Mouse (Mus musculus): Measurements from ENCODE around the gene Ust. TPM values are rescaled to one million over a fixed set of nuclear protein-coding genes. Genes with fewer than 3 reads are reported as not detected.
A peak's percentile ranks its signal among the peaks of the same experiment; 100 is the strongest.

Gene Ust
- polyA plus RNA-seq, 1 experiment from 2014 or later = 8.5 TPM

DNA sequence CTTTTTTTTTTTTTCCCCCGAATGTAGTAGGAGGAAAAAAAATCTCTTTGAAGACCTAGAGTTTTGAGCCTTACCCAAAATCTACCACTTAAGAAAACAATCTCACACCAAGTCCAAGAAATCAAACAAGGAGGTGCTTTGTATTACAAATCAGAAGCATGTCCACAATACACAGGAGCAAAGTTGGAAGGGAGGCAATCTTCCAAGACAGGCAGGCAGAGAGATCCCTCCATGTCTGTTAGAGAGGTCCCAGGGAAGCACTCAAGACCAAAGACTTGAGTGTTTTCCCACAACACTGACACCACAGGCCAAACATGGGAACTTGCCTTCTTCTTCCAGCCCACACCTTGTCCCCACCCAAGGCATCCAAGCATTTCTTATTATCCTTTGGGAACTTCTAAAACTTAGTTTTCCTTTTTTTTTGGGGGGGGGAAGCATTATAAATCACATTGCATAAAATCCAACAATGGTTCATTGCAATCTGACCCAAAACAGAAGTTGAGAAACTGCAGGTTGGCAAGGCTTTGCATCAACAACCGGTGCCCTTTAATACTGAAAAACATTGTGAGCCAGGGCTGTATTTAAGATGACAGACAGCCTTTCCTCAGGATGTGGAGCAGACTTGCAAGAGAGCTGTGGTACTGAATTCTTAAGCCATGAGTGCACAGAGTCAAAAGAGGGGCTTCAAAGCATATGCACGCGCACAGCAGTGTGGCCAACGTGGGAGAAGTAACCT, 49.8 kb downstream of the Ust start:
- Histone ChIP-seq H3K4me1 (peaks cover 27% of the 10 kb centered on the region), H3K27me3 (no peaks in the 10 kb centered on the region), H3K4me2 (no peak overlapping the region), H3K9ac (no peak overlapping the region), H3K36me3 (no peaks in the 10 kb centered on the region), H3K4me3 (no peak overlapping the region), H3K9me3 (no peaks in the 10 kb centered on the region), H3K27ac (no peak overlapping the region)
- 71% methylated on average over 5 of the region's 5 CpGs for WGBS
- ATAC-seq (ENCODE audit: insufficient number of reproducible peaks, insufficient read depth, low FRiP score, low TSS enrichment, low read depth) = no peak

DNA sequence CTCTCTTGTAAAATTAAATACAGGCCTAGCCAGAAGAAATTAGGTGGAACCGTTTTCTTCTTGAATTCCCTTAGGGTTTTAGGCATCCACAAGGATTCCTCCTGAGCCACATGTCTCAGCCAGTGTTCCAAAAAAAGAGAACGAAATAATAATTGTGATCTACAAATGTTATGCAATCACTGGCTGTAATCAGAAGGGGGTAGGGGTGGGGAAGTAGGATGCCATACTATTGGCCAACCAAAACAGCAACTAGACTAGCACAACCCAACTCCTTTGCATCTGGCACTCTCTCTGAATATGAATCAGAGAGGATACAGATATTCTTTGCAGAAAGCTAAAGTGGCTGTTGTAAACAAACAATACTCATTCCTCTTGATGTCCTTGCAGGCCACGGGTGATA, 52.7 kb downstream of the Ust start:
- no peak overlapping the region for H3K4me2 ChIP-seq

DNA sequence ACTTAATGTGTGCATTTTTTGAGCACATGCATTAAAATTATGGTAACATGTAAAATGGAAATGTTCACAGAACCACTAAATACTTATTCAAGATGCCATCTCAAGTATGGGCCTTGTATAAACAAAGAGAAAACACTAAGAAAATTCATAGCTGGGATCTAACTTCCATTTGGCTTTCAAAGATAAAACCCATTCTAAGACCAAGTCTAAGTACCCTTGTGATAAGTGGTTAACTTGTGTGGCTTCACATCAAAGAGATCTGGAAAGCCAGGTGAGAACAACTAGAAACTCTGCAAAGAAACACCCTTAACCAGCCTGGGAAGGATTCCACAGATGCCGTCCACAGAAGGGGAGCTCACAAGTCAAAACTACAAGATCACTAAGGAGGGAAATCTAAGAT, 53.4 kb downstream of the Ust start:
- no peaks in the 10 kb centered on the region for H3K27me3 ChIP-seq
- H3K9me3 ChIP-seq = no peaks in the 10 kb centered on the region
- no peaks in the 10 kb centered on the region for H3K36me3 ChIP-seq
- 53% methylated on average over 1 of the region's 1 CpGs for WGBS
- peaks cover 30% of the 10 kb centered on the region for H3K4me1 ChIP-seq
- no peak overlapping the region for H3K27ac ChIP-seq
- H3K4me3 ChIP-seq = no peak overlapping the region
- H3K9ac ChIP-seq = no peak overlapping the region
- no peak overlapping the region for H3K4me2 ChIP-seq
- ATAC-seq (ENCODE audit: insufficient number of reproducible peaks, insufficient read depth, low FRiP score, low TSS enrichment, low read depth) = no peak

More for the DNA sequence above, 52.7 kb downstream of the Ust start:
- Histone ChIP-seq H3K4me1 (peaks cover 34% of the 10 kb centered on the region), H3K9ac (no peak overlapping the region), H3K4me3 (no peak overlapping the region), H3K27me3 (no peaks in the 10 kb centered on the region), H3K9me3 (no peaks in the 10 kb centered on the region), H3K36me3 (no peaks in the 10 kb centered on the region), H3K27ac (no peak overlapping the region)
- no peak for ATAC-seq (ENCODE audit: insufficient number of reproducible peaks, insufficient read depth, low FRiP score, low TSS enrichment, low read depth)
- WGBS = 47% methylated on average over 3 of the region's 3 CpGs

DNA sequence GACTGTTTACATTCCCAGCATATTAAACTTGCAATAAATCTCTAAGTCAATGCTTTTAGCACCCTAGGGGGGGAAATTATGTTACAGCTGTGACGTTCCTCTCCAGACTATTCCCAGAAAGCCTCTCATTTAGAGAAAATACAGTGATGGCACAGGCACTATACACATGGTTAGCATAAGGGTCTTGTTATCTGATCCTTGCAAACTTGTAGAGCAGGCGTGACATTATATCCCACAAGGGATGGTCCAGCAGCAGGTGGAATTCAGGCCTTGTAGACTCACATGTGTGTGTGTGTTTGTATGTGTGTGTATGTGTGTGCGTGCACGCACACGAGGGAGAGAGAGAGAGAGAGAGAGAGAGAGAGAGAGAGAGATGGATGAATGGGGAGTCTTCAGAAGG, 57.3 kb downstream of the Ust start:
- Histone ChIP-seq H3K4me1 (peaks cover 16% of the 10 kb centered on the region), H3K9me3 (no peaks in the 10 kb centered on the region), H3K27me3 (no peaks in the 10 kb centered on the region), H3K36me3 (no peaks in the 10 kb centered on the region), H3K27ac (no peak overlapping the region), H3K9ac (no peak overlapping the region), H3K4me3 (no peak overlapping the region), H3K4me2 (no peak overlapping the region)
- no peak for ATAC-seq (ENCODE audit: insufficient number of reproducible peaks, insufficient read depth, low FRiP score, low TSS enrichment, low read depth)
- WGBS = 60% methylated on average over 5 of the region's 5 CpGs

DNA sequence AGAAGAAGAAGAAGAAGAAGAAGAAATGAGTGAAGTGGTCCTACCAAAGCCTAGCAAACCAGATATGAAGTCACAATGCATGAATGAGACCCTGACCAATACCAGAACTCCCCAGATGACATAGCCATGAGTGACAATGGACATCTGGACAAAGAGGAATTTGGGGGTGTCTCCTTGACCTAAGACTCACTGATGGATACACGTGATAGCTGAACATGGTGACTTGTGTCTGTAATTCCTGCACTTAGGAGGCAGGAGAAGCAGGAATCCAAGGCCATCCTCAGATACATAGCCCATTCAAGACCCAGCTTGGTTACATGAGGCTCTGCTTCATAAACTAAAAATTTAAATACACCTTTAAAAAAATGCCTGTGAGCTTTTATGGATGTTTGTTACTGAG, 63.9 kb downstream of the Ust start:
- no peak for ATAC-seq (ENCODE audit: insufficient number of reproducible peaks, insufficient read depth, low FRiP score, low TSS enrichment, low read depth)
- H3K4me2 ChIP-seq = no peak overlapping the region
- no peaks in the 10 kb centered on the region for H3K36me3 ChIP-seq
- no peaks in the 10 kb centered on the region for H3K4me1 ChIP-seq
- no peak overlapping the region for H3K4me3 ChIP-seq
- H3K27me3 ChIP-seq = no peaks in the 10 kb centered on the region
- 74% methylated on average over 1 of the region's 1 CpGs for WGBS
- H3K27ac ChIP-seq = no peak overlapping the region
- no peaks in the 10 kb centered on the region for H3K9me3 ChIP-seq
- no peak overlapping the region for H3K9ac ChIP-seq

DNA sequence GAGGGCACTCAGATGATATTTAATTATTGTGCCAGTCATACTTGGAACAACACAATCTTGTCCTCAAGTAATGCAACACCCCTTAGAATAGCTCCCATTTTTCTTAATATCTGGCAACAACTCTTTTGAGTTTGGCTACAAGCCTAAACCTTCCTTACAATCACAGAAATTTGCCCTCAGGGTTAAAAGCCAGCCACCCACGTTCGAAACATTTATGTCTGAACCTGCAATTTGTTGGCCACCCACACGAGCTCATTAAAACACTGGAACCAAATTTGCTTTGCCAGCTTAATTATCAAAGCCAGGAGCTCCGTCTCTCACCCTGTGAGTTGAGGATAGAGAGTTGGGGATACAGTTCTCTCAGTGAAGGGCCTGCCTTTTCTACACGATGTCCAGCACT, 70.9 kb downstream of the Ust start:
- H3K4me2 ChIP-seq = no peak overlapping the region
- no peaks in the 10 kb centered on the region for H3K27me3 ChIP-seq
- H3K9ac ChIP-seq = no peak overlapping the region
- no peaks in the 10 kb centered on the region for H3K9me3 ChIP-seq
- peaks cover 11% of the 10 kb centered on the region; the same call in 1 of the 2 replicates for H3K4me1 ChIP-seq
- ATAC-seq (ENCODE audit: insufficient number of reproducible peaks, insufficient read depth, low FRiP score, low TSS enrichment, low read depth) = no peak
- 38% methylated on average over 5 of the region's 5 CpGs for WGBS
- no peaks in the 10 kb centered on the region for H3K36me3 ChIP-seq
- no peak overlapping the region for H3K27ac ChIP-seq
- H3K4me3 ChIP-seq = no peak overlapping the region

DNA sequence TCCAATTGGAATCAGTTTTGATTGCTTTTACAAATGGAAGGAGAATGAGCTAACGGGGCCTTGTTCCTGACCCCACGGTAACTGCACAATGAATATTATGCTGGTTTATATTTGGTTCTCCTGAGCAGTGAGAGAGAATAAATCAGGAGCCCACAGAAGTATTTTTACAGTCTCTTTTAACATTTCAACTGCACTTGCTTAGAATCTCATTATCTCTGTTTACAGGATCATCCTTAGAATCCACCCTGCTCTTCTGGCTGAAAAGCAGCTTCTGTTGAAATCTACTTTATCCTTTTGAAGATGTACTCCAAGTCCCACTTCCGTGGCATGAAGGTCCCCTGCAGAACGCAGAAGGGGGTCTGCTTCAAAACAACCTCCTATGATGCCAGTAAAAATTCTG, 71.7 kb downstream of the Ust start:
- H3K36me3 ChIP-seq = no peaks in the 10 kb centered on the region
- H3K4me3 ChIP-seq = no peak overlapping the region
- peaks cover 11% of the 10 kb centered on the region; the same call in 1 of the 2 replicates for H3K4me1 ChIP-seq
- no peaks in the 10 kb centered on the region for H3K27me3 ChIP-seq
- ATAC-seq (ENCODE audit: insufficient number of reproducible peaks, insufficient read depth, low FRiP score, low TSS enrichment, low read depth) = no peak
- H3K27ac ChIP-seq = no peak overlapping the region
- 47% methylated on average over 4 of the region's 4 CpGs for WGBS
- H3K9me3 ChIP-seq = no peaks in the 10 kb centered on the region
- H3K4me2 ChIP-seq = no peak overlapping the region
- H3K9ac ChIP-seq = no peak overlapping the region

DNA sequence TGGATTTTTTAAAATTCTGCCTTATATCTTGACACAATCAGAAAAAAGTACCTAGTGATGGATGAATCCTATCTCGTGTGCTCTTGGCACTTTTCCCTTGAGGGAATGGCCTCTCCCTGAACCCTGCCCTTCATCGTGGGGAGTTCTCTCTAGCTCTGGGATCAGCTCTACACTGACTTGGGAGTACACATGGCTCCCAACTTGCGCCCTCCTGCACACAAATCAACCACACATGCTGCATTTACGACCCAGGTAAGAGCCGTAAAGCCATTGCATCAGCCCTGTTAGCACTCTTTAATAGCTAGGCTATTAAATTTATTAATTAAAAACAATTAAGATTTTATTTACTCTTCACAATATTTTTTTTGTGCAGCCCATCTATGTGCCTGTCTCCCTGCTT, 74.6 kb downstream of the Ust start:
- no peak overlapping the region for H3K4me3 ChIP-seq
- 67% methylated on average over 5 of the region's 5 CpGs for WGBS
- ATAC-seq (ENCODE audit: insufficient number of reproducible peaks, insufficient read depth, low FRiP score, low TSS enrichment, low read depth) = no peak
- H3K9me3 ChIP-seq = no peaks in the 10 kb centered on the region
- H3K4me2 ChIP-seq = no peak overlapping the region
- H3K36me3 ChIP-seq = no peaks in the 10 kb centered on the region
- no peak overlapping the region for H3K9ac ChIP-seq
- H3K27me3 ChIP-seq = no peaks in the 10 kb centered on the region
- no peak overlapping the region for H3K27ac ChIP-seq
- H3K4me1 ChIP-seq = peaks cover 11% of the 10 kb centered on the region; the same call in 1 of the 2 replicates

DNA sequence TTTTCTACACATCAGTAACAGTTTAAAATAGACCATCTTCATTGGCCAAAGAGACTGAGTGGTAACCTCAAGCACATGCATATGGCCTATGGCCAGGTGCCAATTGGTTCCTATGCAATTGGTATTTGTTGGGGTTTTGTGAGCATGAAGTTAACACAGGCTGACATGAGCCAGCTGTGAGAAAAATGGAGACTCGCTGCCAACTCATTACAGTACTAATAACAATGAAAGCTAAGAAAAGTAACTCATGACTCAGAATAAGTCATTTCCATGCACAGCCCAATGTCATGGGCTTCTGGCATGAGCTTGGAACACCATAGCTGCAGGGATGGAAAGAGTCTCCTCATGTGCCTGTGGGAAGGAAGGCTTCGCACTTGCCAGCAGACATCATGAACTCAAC, 86.8 kb downstream of the Ust start:
- Histone ChIP-seq H3K9ac (no peak overlapping the region), H3K4me2 (no peak overlapping the region), H3K9me3 (no peaks in the 10 kb centered on the region), H3K27me3 (no peaks in the 10 kb centered on the region), H3K4me1 (peaks cover 37% of the 10 kb centered on the region), H3K27ac (no peak overlapping the region), H3K36me3 (0 out of 2 replicates have a peak, but pooled peaks cover 4% of the 10 kb centered on the region), H3K4me3 (no peak overlapping the region)
- peak; percentile 62; the same call in 1 of the 2 replicates for ATAC-seq (ENCODE audit: insufficient number of reproducible peaks, insufficient read depth, low FRiP score, low TSS enrichment, low read depth)
- WGBS = 68% methylated on average over 2 of the region's 2 CpGs

DNA sequence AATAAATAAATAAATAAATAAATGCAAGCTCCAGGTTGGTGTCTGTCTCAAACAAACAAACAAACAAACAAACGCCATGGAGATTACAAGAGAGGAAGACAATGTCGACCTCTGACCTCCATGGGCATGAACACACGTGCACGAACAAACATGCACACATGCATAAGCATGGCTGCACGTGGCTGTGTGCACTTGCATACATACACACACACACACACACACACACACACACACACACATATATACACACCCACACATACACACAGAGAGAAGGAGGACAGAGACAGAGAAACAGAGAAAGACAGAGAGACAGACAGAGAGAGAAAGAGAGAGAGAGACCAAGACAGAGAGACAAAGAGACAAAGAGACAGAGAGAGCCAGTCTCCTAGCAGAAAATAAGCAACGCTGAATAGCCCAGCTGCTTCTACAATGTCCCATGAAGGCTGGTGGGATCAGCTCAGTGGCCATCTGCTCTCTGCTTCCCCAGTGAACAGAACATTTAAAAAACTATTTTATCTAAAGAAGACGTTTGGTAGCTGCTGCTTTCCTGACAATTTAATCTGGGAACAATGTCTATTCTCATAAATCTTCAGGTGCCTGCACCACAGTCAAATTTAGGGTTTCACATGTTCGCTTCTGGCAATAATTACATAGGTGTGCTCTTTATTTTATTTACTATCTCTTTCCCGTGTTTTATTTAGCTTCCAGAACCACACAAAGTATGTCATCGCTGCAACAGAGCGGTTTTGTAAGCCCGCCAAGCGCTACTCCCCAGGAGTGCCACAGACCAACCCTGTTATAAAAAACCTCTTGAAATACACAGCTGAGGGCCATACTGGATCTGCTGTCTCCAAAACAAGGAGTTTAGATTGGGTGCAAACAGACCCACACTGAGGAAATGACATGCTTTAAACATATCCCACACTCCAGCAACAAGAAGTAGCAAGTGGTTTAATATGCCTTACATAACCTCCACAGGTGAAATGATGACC, 89.5 kb downstream of the Ust start:
- Histone ChIP-seq H3K4me1 (peaks cover 37% of the 10 kb centered on the region), H3K36me3 (no peaks in the 10 kb centered on the region), H3K9me3 (no peaks in the 10 kb centered on the region), H3K4me3 (no peak overlapping the region), H3K27me3 (no peaks in the 10 kb centered on the region), H3K4me2 (no peak overlapping the region), H3K9ac (no peak overlapping the region), H3K27ac (no peak overlapping the region)
- no peak for ATAC-seq (ENCODE audit: insufficient number of reproducible peaks, insufficient read depth, low FRiP score, low TSS enrichment, low read depth)
- WGBS = 80% methylated on average over 13 of the region's 13 CpGs

DNA sequence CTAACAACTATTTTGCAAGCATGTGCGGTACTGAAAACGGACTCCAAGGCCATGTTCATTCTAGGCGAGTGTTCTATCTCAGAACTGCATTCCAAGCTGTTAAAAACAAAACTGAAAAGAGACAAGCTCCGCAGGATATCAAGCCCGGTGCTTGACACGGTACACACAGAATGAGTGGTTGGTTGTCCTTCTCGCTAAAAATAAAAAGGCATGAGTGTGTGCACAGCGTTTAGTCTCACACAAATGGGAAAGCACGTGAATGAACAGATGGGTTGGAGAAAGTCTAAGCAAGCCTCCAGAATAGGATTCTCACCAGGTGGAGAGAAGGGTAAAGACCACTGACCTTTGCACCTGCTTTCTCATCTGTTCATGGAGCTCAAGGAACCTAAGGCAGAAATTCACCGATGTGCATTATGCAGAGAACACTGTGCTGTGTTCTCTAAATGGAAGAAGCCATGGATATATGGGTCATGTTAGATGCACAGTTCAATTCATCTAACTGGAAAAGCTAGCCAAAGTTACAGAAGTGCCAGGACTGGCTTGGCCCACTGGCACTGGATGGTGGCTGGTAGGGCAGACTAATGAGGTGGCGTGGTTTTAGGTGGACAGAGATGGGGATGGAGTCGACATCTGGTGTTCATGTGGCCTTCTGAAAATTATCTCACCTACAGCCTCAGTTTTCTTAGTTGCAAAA, 90.8 kb downstream of the Ust start:
- Histone ChIP-seq H3K27ac (no peak overlapping the region), H3K4me3 (no peak overlapping the region), H3K36me3 (no peaks in the 10 kb centered on the region), H3K9ac (no peak overlapping the region), H3K9me3 (no peaks in the 10 kb centered on the region), H3K4me2 (no peak overlapping the region), H3K4me1 (peaks cover 36% of the 10 kb centered on the region), H3K27me3 (no peaks in the 10 kb centered on the region)
- WGBS = 89% methylated on average over 12 of the region's 12 CpGs
- ATAC-seq (ENCODE audit: insufficient number of reproducible peaks, insufficient read depth, low FRiP score, low TSS enrichment, low read depth) = no peak
